Mouse (Mus musculus) megakaryocyte, embryonic 14.5 days (primary cell): ENCODE measurements at regions not wholly inside any gene's neighbourhood (a gene's known extent, or its start where the extent isn't known, plus 50 kb on each side); places are given as distances from the start of the nearest gene placed in this dataset.

ENCODE experiments used
- FLI1 ChIP-seq: IDR thresholded peaks from 2 replicates; pipeline ENCODE4 v1.6.1; 2012; ENCODE audit warnings: low read length, inconsistent platforms, mixed read lengths
- GATA1 ChIP-seq: IDR thresholded peaks from 3 replicates; pipeline ENCODE4 v1.6.1; 2012; ENCODE audit warnings: mixed read lengths, low read length, inconsistent platforms, borderline replicate concordance

DNA sequence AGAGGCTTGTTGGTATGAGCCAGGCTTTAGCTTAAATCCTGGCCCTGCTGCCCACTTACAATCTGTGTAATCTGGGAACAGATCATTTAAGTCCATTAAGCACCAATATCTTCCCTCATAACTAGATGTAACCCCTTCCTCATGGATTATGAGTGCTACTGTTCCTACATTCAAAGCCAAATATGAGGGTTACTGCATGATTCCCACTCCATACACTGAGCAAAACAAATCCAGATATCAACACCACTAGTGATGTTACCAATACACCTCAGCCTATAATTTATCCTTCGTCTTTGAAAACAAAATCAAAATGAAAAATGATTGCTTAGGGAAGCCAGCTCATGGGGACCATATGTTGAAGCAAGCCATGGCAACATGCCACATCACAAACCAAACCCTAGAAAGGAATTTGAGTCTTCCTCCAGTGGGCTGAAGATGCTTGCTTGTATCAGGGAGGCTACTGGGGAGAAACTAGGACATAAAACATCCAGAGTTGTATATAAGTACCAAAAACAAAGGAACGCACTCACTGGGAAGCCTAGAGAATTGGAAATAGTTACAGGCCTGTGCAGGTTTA is 531.8 kb upstream of the Cdh11 start:
- TF ChIP-seq GATA1 (no peak), FLI1 (no peak)
